Mouse (Mus musculus): ENCODE measurements around the gene Kdm5a. TPM values are rescaled to one million over a fixed set of nuclear protein-coding genes. Genes with fewer than 3 reads are reported as not detected.
A peak's percentile ranks its signal among the peaks of the same experiment; 100 is the strongest.

The Kdm5a gene
- polyA plus RNA-seq, 1 experiment from 2014 or later, result 38.9 TPM

DNA sequence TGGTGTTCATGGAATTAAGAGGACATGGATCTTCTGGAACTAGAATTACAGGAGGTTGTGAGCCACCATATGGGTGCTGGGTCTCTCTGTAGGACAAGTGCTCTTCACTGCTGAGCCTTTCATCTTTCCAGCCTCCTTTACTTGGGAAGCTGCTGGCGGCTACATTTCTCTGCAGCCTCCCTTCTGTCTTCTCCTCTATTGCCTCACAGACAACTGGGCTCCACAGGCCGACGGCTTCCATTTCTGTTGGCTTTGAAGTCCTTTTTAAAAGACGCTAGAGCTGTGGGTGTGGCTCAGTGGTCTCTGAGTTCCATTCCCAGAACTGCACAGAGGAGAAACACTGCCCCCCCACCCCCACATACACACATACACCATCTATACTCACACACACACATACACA, 101.5 kb downstream of the Kdm5a start:
- Histone ChIP-seq H3K4me3 (no peak overlapping the region), H3K4me2 (no peak overlapping the region), H3K27me3 (replicated peaks) (peaks cover 40% of the 10 kb centered on the region), H3K9ac (no peak overlapping the region), H3K27ac (no peak overlapping the region), H3K36me3 (replicated peaks) (no peaks in the 10 kb centered on the region), H3K4me1 (peaks cover 15% of the 10 kb centered on the region), H3K9me3 (no peaks in the 10 kb centered on the region)
- no peak for ATAC-seq (replicated peaks)
- WGBS, result 31% methylated on average over 4 of the region's 4 CpGs

DNA sequence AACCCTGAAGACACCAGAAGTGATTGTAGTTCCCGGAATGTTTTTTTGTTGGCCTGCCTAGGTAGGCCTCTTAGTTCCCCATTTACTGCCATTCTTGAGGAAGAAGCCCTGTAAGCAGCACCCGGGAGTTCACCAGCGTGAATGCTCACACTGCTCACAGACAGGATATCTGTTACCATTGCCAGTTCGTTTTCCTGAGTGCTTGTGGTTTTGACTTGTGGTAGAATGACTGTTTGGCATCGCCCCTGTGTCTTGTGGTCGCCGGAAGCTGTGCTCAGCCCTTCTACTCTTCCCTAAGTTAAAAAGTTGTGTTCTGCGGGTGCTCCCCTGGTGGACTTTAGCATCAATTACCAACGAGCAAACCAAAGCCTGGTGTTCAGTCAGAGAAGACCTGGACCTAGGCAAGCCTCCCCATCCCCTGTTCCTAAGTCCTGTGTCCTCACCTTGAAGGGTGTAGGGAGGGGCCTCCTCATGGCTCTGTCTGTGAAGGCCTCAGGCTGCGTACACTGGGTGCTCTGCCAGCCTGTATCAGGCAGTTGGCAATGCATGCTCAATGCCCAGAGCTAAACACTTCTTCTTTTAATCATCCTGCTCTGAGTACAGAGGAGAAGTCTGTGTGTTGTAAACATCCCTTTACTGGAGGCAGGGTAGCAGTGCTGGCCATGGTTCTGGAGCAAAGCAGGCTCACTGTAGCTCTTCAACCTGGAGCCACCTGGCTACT, 102.8 kb downstream of the Kdm5a start:
- no peak overlapping the region for H3K4me2 ChIP-seq

GRCm38 (mm10) chr6:120468259-120468658, 104.3 kb downstream of the Kdm5a start:
- Histone ChIP-seq H3K4me1 (peaks cover 26% of the 10 kb centered on the region), H3K9ac (no peak overlapping the region), H3K4me3 (no peak overlapping the region), H3K4me2 (no peak overlapping the region), H3K27ac (no peak overlapping the region), H3K9me3 (no peaks in the 10 kb centered on the region), H3K27me3 (replicated peaks) (peaks cover 20% of the 10 kb centered on the region), H3K36me3 (replicated peaks) (no peaks in the 10 kb centered on the region)
- no peak for ATAC-seq (replicated peaks)
- 93% methylated on average over 4 of the region's 4 CpGs for WGBS

More for the DNA sequence above, 102.8 kb downstream of the Kdm5a start:
- peaks cover 33% of the 10 kb centered on the region for H3K27me3 ChIP-seq (replicated peaks)
- no peaks in the 10 kb centered on the region for H3K9me3 ChIP-seq
- no peaks in the 10 kb centered on the region for H3K36me3 ChIP-seq (replicated peaks)
- H3K4me1 ChIP-seq, result peaks cover 17% of the 10 kb centered on the region
- H3K4me3 ChIP-seq, result no peak overlapping the region
- H3K27ac ChIP-seq, result no peak overlapping the region
- H3K9ac ChIP-seq, result no peak overlapping the region
- WGBS, result 80% methylated on average over 10 of the region's 10 CpGs
- no peak for ATAC-seq (replicated peaks)

DNA sequence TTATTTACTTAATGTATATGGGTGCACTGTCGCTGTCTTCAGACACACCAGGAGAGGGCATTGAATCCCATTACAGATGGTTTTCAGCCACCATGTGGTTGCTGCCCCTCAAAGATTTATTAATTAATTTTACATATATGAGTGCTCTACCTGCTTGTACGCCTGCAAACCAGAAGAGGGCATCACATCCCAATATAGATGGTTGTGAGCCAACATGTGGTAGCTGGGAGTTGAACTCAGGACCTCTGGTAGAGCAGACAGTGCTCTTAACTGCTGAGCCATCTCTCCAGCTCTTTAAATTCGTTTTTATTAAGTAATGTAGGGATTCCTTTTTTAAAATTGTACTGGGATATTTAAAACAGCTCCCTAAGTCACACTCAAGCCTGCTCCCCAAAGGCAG, 105.3 kb downstream of the Kdm5a start:
- H3K9me3 ChIP-seq, result no peaks in the 10 kb centered on the region
- no peak overlapping the region for H3K4me3 ChIP-seq
- peaks cover 23% of the 10 kb centered on the region for H3K4me1 ChIP-seq
- H3K27ac ChIP-seq, result no peak overlapping the region
- H3K4me2 ChIP-seq, result no peak overlapping the region
- no peak for ATAC-seq (replicated peaks)
- WGBS, result 79% methylated on average over 3 of the region's 3 CpGs
- H3K36me3 ChIP-seq (replicated peaks), result no peaks in the 10 kb centered on the region
- no peak overlapping the region for H3K9ac ChIP-seq
- peaks cover 10% of the 10 kb centered on the region for H3K27me3 ChIP-seq (replicated peaks)

- Histone ChIP-seq H3K36me3 (replicated peaks) (no peaks in the 10 kb centered on the region), H3K4me2 (no peak overlapping the region), H3K4me1 (peaks cover 23% of the 10 kb centered on the region), H3K9ac (no peak overlapping the region), H3K9me3 (no peaks in the 10 kb centered on the region), H3K27ac (no peak overlapping the region), H3K4me3 (no peak overlapping the region), H3K27me3 (replicated peaks) (peaks cover 6% of the 10 kb centered on the region)
- ATAC-seq (replicated peaks), result no peak
Measured at GRCm38 (mm10) chr6:120469770-120470169, 105.8 kb downstream of the Kdm5a start.

GRCm38 (mm10) chr6:120470666-120471065, 106.7 kb downstream of the Kdm5a start:
- no peak for ATAC-seq (replicated peaks)
- H3K4me3 ChIP-seq, result no peak overlapping the region
- H3K9me3 ChIP-seq, result no peaks in the 10 kb centered on the region
- no peaks in the 10 kb centered on the region for H3K36me3 ChIP-seq (replicated peaks)
- H3K4me1 ChIP-seq, result peaks cover 23% of the 10 kb centered on the region
- no peak overlapping the region for H3K4me2 ChIP-seq
- no peak overlapping the region for H3K9ac ChIP-seq
- H3K27me3 ChIP-seq (replicated peaks), result no peaks in the 10 kb centered on the region
- H3K27ac ChIP-seq, result no peak overlapping the region
- WGBS, result 75% methylated on average over 1 of the region's 1 CpGs

GRCm38 (mm10) chr6:120471991-120472441, 108.1 kb downstream of the Kdm5a start:
- no peak overlapping the region for H3K4me3 ChIP-seq
- ATAC-seq (replicated peaks), result peak; percentile 67; the same call in 1 of the 2 replicates
- no peaks in the 10 kb centered on the region for H3K9me3 ChIP-seq
- H3K9ac ChIP-seq, result no peak overlapping the region
- no peaks in the 10 kb centered on the region for H3K27me3 ChIP-seq (replicated peaks)
- no peak overlapping the region for H3K4me2 ChIP-seq
- H3K36me3 ChIP-seq (replicated peaks), result no peaks in the 10 kb centered on the region
- H3K27ac ChIP-seq, result peak overlapping the region; percentile 51
- WGBS, result 5% methylated on average over 5 of the region's 5 CpGs
- H3K4me1 ChIP-seq, result peaks cover 23% of the 10 kb centered on the region

- Histone ChIP-seq H3K9me3 (no peaks in the 10 kb centered on the region), H3K9ac (no peak overlapping the region), H3K36me3 (replicated peaks) (no peaks in the 10 kb centered on the region), H3K4me2 (no peak overlapping the region), H3K27me3 (replicated peaks) (no peaks in the 10 kb centered on the region), H3K4me1 (peaks cover 23% of the 10 kb centered on the region), H3K27ac (peak overlapping the region; percentile 51), H3K4me3 (no peak overlapping the region)
- WGBS, result 11% methylated on average over 8 of the region's 8 CpGs
- ATAC-seq (replicated peaks), result no peak
Measured at GRCm38 (mm10) chr6:120472455-120473140, 108.7 kb downstream of the Kdm5a start.

- Histone ChIP-seq H3K9ac (no peak overlapping the region), H3K9me3 (no peaks in the 10 kb centered on the region), H3K4me3 (no peak overlapping the region), H3K27me3 (replicated peaks) (no peaks in the 10 kb centered on the region), H3K4me2 (no peak overlapping the region), H3K4me1 (peaks cover 23% of the 10 kb centered on the region), H3K27ac (peak overlapping the region; percentile 31; the same call in 1 of the 2 replicates), H3K36me3 (replicated peaks) (no peaks in the 10 kb centered on the region)
- 27% methylated on average over 5 of the region's 5 CpGs for WGBS
- ATAC-seq (replicated peaks), result no peak
Measured at GRCm38 (mm10) chr6:120473427-120473826, 109.5 kb downstream of the Kdm5a start.

- H3K4me3 ChIP-seq, result no peak overlapping the region
- no peaks in the 10 kb centered on the region for H3K27me3 ChIP-seq (replicated peaks)
- no peak overlapping the region for H3K4me2 ChIP-seq
- peaks cover 23% of the 10 kb centered on the region for H3K4me1 ChIP-seq
- H3K36me3 ChIP-seq (replicated peaks), result no peaks in the 10 kb centered on the region
- H3K9ac ChIP-seq, result no peak overlapping the region
- no peaks in the 10 kb centered on the region for H3K9me3 ChIP-seq
- no peak for ATAC-seq (replicated peaks)
- H3K27ac ChIP-seq, result no peak overlapping the region
- 83% methylated on average over 8 of the region's 8 CpGs for WGBS
Measured at GRCm38 (mm10) chr6:120475288-120475687, 111.4 kb downstream of the Kdm5a start.

DNA sequence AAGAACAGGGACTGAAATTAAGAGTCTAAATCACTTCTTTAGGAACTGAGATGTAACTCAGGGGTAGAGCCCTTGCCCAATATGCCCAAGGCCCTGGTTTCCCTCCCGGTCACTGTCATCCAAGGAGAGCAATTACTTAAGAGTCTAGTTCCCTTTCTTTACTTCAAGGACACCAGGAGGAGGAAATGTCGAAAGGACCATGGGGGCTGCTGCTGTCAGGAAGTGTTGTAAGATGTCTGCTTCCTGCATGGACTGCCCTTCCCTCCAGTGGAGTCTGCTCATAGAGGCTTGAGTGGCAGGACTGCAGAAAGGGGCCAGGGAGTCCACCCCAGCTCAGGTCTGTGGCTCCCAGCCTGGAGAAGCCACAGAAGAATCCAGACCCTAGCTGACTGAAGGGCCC, 115.4 kb downstream of the Kdm5a start:
- Histone ChIP-seq H3K4me3 (no peak overlapping the region), H3K4me1 (no peaks in the 10 kb centered on the region), H3K4me2 (no peak overlapping the region), H3K27ac (no peak overlapping the region), H3K36me3 (replicated peaks) (no peaks in the 10 kb centered on the region), H3K9ac (no peak overlapping the region), H3K9me3 (no peaks in the 10 kb centered on the region), H3K27me3 (replicated peaks) (no peaks in the 10 kb centered on the region)
- ATAC-seq (replicated peaks), result no peak
- WGBS, result 91% methylated on average over 2 of the region's 2 CpGs

- 92% methylated on average over 5 of the region's 5 CpGs for WGBS
- Histone ChIP-seq H3K27me3 (replicated peaks) (no peaks in the 10 kb centered on the region), H3K4me3 (no peak overlapping the region), H3K27ac (no peak overlapping the region), H3K4me1 (no peaks in the 10 kb centered on the region), H3K9me3 (no peaks in the 10 kb centered on the region), H3K4me2 (no peak overlapping the region), H3K36me3 (replicated peaks) (no peaks in the 10 kb centered on the region), H3K9ac (no peak overlapping the region)
- no peak for ATAC-seq (replicated peaks)
Measured at GRCm38 (mm10) chr6:120480361-120480760, 116.4 kb downstream of the Kdm5a start.

DNA sequence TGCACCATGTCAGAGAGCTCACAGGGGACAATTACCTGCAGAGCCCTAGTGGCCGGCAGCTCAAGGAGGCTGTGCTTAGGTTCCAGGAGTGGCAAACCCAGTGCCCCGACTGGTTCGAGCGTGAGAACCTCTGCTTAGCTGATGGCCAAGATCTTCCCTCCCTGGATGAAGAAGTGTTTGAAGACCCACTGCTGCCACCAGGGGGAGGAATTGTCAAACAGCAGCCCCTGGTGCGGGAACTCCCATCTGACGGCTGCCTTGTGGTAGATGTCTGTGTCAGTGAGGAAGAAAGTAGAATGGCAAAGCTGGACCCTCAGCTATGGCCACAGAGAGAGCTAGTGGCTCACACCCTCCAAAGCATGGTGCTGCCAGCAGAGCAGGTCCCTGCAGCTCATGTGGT, 117.6 kb downstream of the Kdm5a start:
- Histone ChIP-seq H3K27ac (no peak overlapping the region), H3K27me3 (replicated peaks) (no peaks in the 10 kb centered on the region), H3K4me1 (no peaks in the 10 kb centered on the region), H3K4me3 (no peak overlapping the region), H3K9ac (no peak overlapping the region), H3K4me2 (no peak overlapping the region), H3K9me3 (no peaks in the 10 kb centered on the region), H3K36me3 (replicated peaks) (no peaks in the 10 kb centered on the region)
- WGBS, result 91% methylated on average over 6 of the region's 6 CpGs
- no peak for ATAC-seq (replicated peaks)
